Mouse (Mus musculus) hindbrain, embryonic 16.5 days (tissue): ENCODE measurements at regions not wholly inside any gene's neighbourhood (a gene's known extent, or its start where the extent isn't known, plus 50 kb on each side); places are given as distances from the start of the nearest gene placed in this dataset.

Experiments used
- ATAC-seq: fragments of 200-750 bp; cut with Nextera tagmentation; 2 replicates; pipeline ENCODE4 v1.8.0; 2017; ENCODE audit warnings: moderate TSS enrichment, moderate library complexity
- H3K27ac ChIP-seq: fragments of 300-500 bp; sonication (generic); 2 replicates; pipeline ENCODE4 v1.5.1; 2014; ENCODE audit warnings: low read depth, mild to moderate bottlenecking, control low read depth, low read length, moderate library complexity
- H3K27me3 ChIP-seq: fragments of 300-500 bp; sonication (generic); replicated peaks from 2 replicates; pipeline ENCODE4 v1.6.1; 2014; ENCODE audit warnings: low read length; ENCODE audit not compliant: control insufficient read depth, insufficient read depth
- H3K36me3 ChIP-seq: fragments of 300-500 bp; sonication (generic); 2 replicates; pipeline ENCODE4 v1.6.1; 2014; ENCODE audit warnings: mild to moderate bottlenecking, low read length, moderate library complexity, mixed read lengths; ENCODE audit not compliant: control insufficient read depth, insufficient read depth
- H3K4me1 ChIP-seq: fragments of 300-500 bp; sonication (generic); 2 replicates; pipeline ENCODE4 v1.6.1; 2014; ENCODE audit warnings: low read depth, low read length; ENCODE audit not compliant: control insufficient read depth, insufficient read depth
- H3K4me2 ChIP-seq: fragments of 300-500 bp; sonication (generic); 2 replicates; pipeline ENCODE4 v1.6.1; 2014; ENCODE audit warnings: mild to moderate bottlenecking, low read length, control low read depth, moderate library complexity
- H3K4me3 ChIP-seq: fragments of 300-500 bp; sonication (generic); 2 replicates; pipeline ENCODE4 v1.5.1; 2014; ENCODE audit warnings: mild to moderate bottlenecking, low read length, control low read depth, moderate library complexity
- H3K9ac ChIP-seq: fragments of 300-500 bp; sonication (generic); 2 replicates; pipeline ENCODE4 v1.6.1; 2014; ENCODE audit warnings: low read depth, mild to moderate bottlenecking, control low read depth, low read length, moderate library complexity
- H3K9me3 ChIP-seq: fragments of 300-500 bp; sonication (generic); 2 replicates; pipeline ENCODE4 v1.6.1; 2014; ENCODE audit warnings: mild to moderate bottlenecking, low read length, moderate library complexity; ENCODE audit not compliant: control insufficient read depth
- WGBS: fragments of 180-500 bp; shearing (Covaris S2); extraction: QIAGEN DNeasy Blood & Tissue Kit; methylation state at CpG from one replicate; pipeline ENCODE4 v1.1.7; 2014; 5-methylcytosine and 5-hydroxymethylcytosine counted together

DNA sequence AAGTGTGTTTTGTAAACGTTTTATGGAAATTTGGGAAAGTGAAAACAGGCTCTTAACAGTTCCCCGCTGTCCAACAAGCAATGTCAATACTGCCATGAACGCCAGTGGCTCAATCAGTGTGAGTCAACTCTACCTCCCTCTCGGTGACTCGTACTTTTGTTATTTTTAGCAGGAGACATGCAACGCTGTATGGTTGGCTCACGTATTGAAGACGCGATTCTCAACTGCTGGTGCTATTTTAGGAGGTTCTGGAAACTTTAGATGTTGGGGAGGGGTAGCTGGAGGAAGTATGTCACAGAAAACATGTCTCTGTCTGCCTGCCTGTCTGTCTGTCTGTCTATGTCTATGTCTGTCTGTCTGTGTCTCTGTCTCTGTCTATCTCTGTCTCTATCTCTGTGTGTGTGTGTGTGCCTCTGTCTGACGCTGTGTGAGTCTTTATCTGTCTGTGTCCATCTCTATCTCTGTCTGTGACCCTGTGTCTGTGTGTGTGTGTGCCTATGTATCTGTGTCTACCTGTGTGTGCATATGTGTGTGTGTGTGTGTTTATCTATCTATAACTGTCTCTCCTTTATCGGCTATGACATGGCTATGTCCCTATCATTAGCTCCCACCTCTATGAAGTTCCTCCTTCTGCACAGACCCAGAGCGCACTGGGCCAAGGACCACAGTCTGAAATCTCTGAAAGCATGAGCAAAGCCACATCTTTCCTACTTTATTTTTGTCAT, 283.9 kb upstream of the Runx1 start:
- Histone ChIP-seq H3K36me3 (no peaks in the 10 kb centered on the region), H3K27ac (no peak overlapping the region), H3K9ac (no peak overlapping the region), H3K4me3 (no peak overlapping the region), H3K4me2 (no peak overlapping the region), H3K27me3 (no peaks in the 10 kb centered on the region), H3K9me3 (no peaks in the 10 kb centered on the region), H3K4me1 (no peaks in the 10 kb centered on the region)
- no peak for ATAC-seq
- WGBS = 91% methylated on average over 12 of the region's 12 CpGs

DNA sequence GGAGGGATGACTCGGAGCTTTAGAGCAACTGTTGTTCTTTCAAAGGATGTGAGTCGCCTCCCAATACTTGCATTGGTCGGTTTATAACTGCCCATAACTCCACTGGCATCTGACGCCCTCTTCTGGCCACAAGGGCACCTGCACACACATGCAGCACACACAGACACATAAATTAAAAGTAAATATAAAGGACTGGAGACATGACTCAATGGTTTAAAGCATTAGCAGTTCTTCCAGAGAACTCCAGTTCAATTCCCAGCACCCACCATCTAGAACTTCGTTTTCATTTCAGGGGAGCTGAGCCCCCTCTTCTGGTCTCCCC, 281.5 kb upstream of the Runx1 start:
- Histone ChIP-seq H3K9me3 (no peaks in the 10 kb centered on the region), H3K27ac (no peak overlapping the region), H3K4me1 (no peaks in the 10 kb centered on the region), H3K27me3 (no peaks in the 10 kb centered on the region), H3K4me3 (no peak overlapping the region), H3K9ac (no peak overlapping the region), H3K4me2 (no peak overlapping the region), H3K36me3 (no peaks in the 10 kb centered on the region)
- ATAC-seq = no peak
- 86% methylated on average over 5 of the region's 5 CpGs for WGBS

DNA sequence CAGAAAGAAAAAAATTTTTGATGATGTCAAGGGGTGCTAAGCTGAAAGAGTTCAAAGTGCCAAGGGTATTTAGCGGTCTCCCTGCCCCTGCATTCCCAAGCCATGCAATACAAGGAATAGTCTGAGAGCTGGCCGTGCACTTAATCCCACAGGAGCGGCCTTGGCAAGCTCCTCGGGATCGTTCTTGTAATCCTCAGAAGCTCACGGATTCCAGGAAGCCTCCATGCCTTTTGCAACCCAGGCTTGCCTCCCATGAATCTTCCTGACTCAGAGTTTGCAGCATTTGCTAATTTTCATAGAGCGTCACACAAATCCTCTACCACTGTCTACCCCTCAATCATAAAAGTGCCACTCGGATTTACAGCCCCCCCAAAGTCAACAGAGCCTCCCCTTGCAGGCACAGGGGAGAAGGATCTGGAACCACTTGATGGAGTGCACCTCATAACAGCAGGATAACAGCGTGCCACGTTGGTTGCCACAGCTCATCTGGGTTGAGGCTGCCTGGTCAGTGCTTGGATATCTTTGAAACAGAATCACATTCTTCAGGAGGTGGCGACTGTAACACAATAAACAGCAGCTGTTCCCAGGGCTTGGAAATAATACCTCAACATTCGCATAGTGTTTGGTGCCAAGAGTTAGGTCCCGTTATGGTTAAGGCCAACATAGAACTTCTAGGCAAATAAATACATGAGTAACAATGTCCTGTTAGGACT, 281.0 kb upstream of the Runx1 start:
- Histone ChIP-seq H3K4me1 (no peaks in the 10 kb centered on the region), H3K27me3 (no peaks in the 10 kb centered on the region), H3K4me3 (no peak overlapping the region), H3K9me3 (no peaks in the 10 kb centered on the region), H3K4me2 (no peak overlapping the region), H3K27ac (no peak overlapping the region), H3K36me3 (no peaks in the 10 kb centered on the region), H3K9ac (no peak overlapping the region)
- no peak for ATAC-seq
- WGBS = 84% methylated on average over 13 of the region's 13 CpGs

DNA sequence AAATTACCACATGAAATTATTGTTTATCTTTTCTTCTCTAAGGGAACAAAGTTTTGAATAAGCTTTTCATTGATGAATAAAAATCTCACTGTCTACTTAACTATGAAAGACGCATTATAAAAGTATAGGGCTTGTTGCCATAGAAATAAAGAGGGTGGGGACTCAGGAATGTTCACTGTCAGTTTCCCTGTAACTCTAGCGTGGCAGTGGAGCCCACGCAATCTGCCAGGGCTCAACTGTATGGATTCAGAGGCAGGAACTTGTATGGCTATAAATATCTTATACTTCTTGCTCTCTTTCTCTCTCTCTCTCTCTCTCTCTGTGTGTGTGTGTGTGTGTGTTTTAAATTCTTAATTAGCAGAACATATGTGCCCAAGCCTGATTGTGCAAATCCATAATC, 276.2 kb upstream of the Runx1 start:
- no peaks in the 10 kb centered on the region for H3K4me1 ChIP-seq
- no peak overlapping the region for H3K27ac ChIP-seq
- no peaks in the 10 kb centered on the region for H3K9me3 ChIP-seq
- no peak overlapping the region for H3K4me3 ChIP-seq
- ATAC-seq = no peak
- no peaks in the 10 kb centered on the region for H3K27me3 ChIP-seq
- WGBS = 58% methylated on average over 3 of the region's 3 CpGs
- H3K9ac ChIP-seq = no peak overlapping the region
- no peaks in the 10 kb centered on the region for H3K36me3 ChIP-seq
- H3K4me2 ChIP-seq = no peak overlapping the region

DNA sequence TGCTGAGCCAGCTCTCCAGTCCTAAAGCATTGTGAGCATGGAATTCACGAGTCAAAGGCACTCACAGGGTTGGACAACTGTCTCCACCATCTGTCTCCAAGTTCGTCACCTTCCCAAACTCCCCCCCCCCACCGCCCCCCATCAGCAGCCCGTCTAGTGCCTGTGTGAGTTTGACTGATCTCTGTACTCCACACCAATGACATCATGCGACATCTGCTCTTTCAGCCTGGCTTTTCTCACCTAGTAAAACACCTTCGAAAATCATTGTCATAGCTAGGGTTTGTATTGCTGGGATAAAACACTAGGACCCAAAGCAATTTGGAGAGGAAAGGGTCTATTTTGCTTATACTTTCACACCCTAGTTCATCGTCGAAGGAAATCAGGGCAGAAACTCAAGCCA, 272.1 kb upstream of the Runx1 start:
- Histone ChIP-seq H3K9ac (no peak overlapping the region), H3K4me3 (no peak overlapping the region), H3K27ac (no peak overlapping the region), H3K4me1 (no peaks in the 10 kb centered on the region), H3K9me3 (no peaks in the 10 kb centered on the region), H3K27me3 (no peaks in the 10 kb centered on the region), H3K36me3 (no peaks in the 10 kb centered on the region), H3K4me2 (no peak overlapping the region)
- no peak for ATAC-seq
- 75% methylated on average over 8 of the region's 8 CpGs for WGBS

DNA sequence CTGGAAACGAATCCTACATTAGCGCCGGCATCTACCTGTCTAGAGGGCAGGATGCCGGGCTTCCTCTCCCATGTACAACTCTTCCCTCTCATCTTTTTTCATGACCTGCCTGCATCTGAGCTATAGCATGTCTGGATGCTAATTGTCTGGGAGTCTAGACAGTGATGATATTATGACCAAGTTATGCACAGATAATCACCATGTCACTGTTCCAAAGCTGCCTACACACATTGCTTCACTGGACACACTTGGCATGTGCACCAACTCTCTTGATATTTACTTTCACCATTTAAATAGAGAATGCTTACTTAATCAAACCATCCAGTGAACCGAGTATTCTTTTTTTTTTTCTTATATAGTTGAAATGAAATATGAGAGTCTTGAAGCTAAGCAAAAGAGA, 270.2 kb upstream of the Runx1 start:
- Histone ChIP-seq H3K9me3 (no peaks in the 10 kb centered on the region), H3K9ac (no peak overlapping the region), H3K27me3 (no peaks in the 10 kb centered on the region), H3K36me3 (no peaks in the 10 kb centered on the region), H3K4me3 (no peak overlapping the region), H3K4me1 (no peaks in the 10 kb centered on the region), H3K27ac (no peak overlapping the region), H3K4me2 (no peak overlapping the region)
- no peak for ATAC-seq
- WGBS = 84% methylated on average over 5 of the region's 5 CpGs

DNA sequence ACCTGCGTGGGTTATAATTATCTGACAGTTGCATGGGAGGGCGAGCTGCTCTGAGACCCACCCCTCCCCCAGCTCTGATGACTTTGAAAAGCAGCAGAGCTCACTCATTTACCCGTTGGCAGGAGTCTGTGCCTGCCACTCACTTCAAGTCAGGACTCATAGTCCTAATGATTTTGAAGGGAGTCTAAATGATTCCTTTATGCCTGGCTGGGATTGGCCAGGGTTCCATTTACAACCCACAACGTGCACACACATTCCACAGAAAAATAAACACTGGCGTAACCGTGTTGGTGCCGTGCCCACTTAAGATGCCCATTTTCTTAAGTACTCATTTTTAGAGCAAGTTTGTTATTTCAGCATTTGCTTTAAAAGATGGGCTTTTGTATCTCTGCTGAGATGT, 266.8 kb upstream of the Runx1 start:
- Histone ChIP-seq H3K4me2 (no peak overlapping the region), H3K4me1 (no peaks in the 10 kb centered on the region), H3K4me3 (no peak overlapping the region), H3K36me3 (no peaks in the 10 kb centered on the region), H3K9ac (no peak overlapping the region), H3K27ac (no peak overlapping the region), H3K27me3 (no peaks in the 10 kb centered on the region), H3K9me3 (no peaks in the 10 kb centered on the region)
- 65% methylated on average over 7 of the region's 7 CpGs for WGBS
- no peak for ATAC-seq

DNA sequence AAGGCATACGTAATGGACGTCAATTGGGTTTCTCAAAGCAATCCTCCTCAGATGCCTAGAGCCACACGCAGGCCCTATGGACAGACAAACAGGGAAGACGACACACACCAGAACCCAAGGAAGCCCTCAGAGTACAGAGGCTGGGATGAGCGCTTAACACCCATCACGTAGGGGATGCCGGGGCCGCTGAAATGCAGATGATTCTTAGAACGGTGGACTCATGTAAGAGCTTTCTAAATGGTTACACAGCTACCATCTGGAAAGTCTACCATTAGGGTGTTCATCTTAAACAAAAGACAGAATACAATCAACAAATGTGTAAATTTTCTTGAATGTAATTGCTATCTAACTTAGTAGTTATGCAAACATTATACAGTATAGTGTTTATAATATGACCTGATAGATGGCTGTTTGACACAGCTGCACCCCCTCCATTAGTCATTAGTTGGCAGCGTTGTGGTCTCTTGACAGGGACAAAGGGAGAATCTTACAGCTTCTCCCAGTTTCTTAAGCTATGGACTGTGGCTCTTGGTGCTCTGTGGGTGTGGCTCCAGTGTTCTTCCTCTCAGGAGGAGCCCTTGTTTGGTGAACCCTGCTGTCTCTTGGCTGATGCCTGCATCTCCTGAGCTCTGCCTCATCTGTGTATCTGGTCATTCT, 259.4 kb upstream of the Runx1 start:
- Histone ChIP-seq H3K4me3 (no peak overlapping the region), H3K27me3 (no peaks in the 10 kb centered on the region), H3K9ac (no peak overlapping the region), H3K36me3 (no peaks in the 10 kb centered on the region), H3K9me3 (no peaks in the 10 kb centered on the region), H3K27ac (no peak overlapping the region), H3K4me1 (no peaks in the 10 kb centered on the region), H3K4me2 (no peak overlapping the region)
- 87% methylated on average over 10 of the region's 10 CpGs for WGBS
- ATAC-seq = no peak

DNA sequence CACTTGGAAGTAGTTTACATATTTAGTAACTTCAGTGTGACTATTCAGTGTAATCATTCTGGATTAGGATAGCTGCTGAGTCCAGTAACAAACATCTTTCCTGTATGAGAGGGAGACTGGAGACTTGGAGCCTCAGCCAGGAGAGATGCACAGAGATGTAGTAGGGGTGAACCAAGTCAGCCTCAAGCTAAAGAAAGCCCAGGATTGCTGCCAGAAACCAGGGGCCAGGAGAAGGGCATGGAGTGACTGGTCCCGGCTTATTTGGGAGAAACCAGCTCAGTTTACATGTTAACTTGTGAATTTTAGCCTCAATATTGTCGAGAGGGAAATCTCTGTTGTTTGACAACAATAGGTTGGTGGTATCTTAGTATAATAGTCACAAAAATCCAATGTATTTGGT, 257.8 kb upstream of the Runx1 start:
- ATAC-seq = no peak
- H3K27ac ChIP-seq = no peak overlapping the region
- peaks cover 8% of the 10 kb centered on the region; the same call in 1 of the 2 replicates for H3K4me1 ChIP-seq
- no peak overlapping the region for H3K4me2 ChIP-seq
- H3K4me3 ChIP-seq = no peak overlapping the region
- no peaks in the 10 kb centered on the region for H3K9me3 ChIP-seq
- H3K36me3 ChIP-seq = no peaks in the 10 kb centered on the region
- no peaks in the 10 kb centered on the region for H3K27me3 ChIP-seq
- 74% methylated on average over 2 of the region's 2 CpGs for WGBS
- H3K9ac ChIP-seq = no peak overlapping the region
